Mouse (Mus musculus) liver, embryonic 16.5 days (tissue): Measurements from ENCODE around the gene Tmem33. TPM values are rescaled to one million over a fixed set of nuclear protein-coding genes. Genes with fewer than 3 reads are reported as not detected.

Source experiments
- ATAC-seq: fragments of 200-750 bp; cut with Nextera tagmentation; 2 replicates; pipeline ENCODE4 v1.8.0; 2017; ENCODE audit warnings: low read depth, mild to moderate bottlenecking, moderate number of reproducible peaks, moderate library complexity
- H3K27ac ChIP-seq: fragments of 300-500 bp; sonication (generic); 2 replicates; pipeline ENCODE4 v1.5.1; 2014; ENCODE audit warnings: mild to moderate bottlenecking, low read length
- H3K27me3 ChIP-seq: fragments of 300-500 bp; sonication (generic); 2 replicates; pipeline ENCODE4 v1.6.1; 2014; ENCODE audit warnings: low read depth, low read length, mixed read lengths; ENCODE audit not compliant: control insufficient read depth, insufficient read depth
- H3K36me3 ChIP-seq: fragments of 300-500 bp; sonication (generic); 2 replicates; pipeline ENCODE4 v1.6.1; 2014; ENCODE audit warnings: mild to moderate bottlenecking; ENCODE audit not compliant: control insufficient read depth, insufficient read depth
- H3K4me1 ChIP-seq: fragments of 300-500 bp; sonication (generic); 2 replicates; pipeline ENCODE4 v1.6.1; 2014; ENCODE audit warnings: low read depth, low read length, mixed read lengths; ENCODE audit not compliant: control insufficient read depth
- H3K4me2 ChIP-seq: fragments of 300-500 bp; sonication (generic); 2 replicates; pipeline ENCODE4 v1.6.1; 2014; ENCODE audit warnings: low read depth, low read length, mixed read lengths
- H3K4me3 ChIP-seq: fragments of 300-500 bp; sonication (generic); 2 replicates; pipeline ENCODE4 v1.5.1; 2014; ENCODE audit warnings: low read depth, mild to moderate bottlenecking, low read length
- H3K9ac ChIP-seq: fragments of 300-500 bp; sonication (generic); 2 replicates; pipeline ENCODE4 v1.6.1; 2014; ENCODE audit warnings: low read depth, low read length
- H3K9me3 ChIP-seq: fragments of 300-500 bp; sonication (generic); replicated peaks from 2 replicates; pipeline ENCODE4 v1.6.1; 2016; ENCODE audit warnings: low read length; ENCODE audit not compliant: control insufficient read depth
- WGBS: fragments of 180-500 bp; shearing (Covaris S2); extraction: QIAGEN DNeasy Blood & Tissue Kit; methylation state at CpG from one replicate; pipeline ENCODE4 v1.1.7; 2014; ENCODE audit not compliant: insufficient replicate concordance; 5-methylcytosine and 5-hydroxymethylcytosine counted together
- polyA plus RNA-seq: library from polyadenylated mRNA; unstranded; fragments of >200 nt; fragmentation: Nextera tagmentation; extraction: Ambion mirVana; gene quantifications from 2 replicates; pipeline ENCODE4 v1.2.1, GENCODE M21; 2015

Gene Tmem33
- polyA plus RNA-seq, 1 experiment from 2014 or later = 70.7 TPM

DNA sequence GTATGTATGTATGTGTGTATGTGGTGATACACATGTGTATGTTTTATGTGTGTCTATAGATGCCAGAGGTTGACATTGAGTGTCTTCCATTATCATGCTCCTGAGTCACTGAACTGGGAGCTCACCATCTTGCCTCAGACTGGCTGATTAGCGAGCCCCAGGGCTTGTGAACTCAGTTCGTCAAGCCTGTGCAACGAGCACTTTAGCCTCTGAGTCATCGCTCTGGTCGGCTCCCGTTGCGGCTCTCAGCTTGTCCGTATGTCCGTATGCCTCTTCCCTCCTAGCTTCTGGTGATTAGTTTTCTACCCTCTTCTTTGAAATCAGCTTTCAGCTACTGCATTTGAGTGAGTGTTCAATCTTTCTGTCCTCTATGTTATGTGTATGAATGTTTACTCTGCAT is 19.0 kb downstream of the Tmem33 start:
- Histone ChIP-seq H3K4me3 (no peak overlapping the region), H3K27ac (peak overlapping the region; percentile 87), H3K27me3 (no peaks in the 10 kb centered on the region), H3K4me1 (peaks cover 24% of the 10 kb centered on the region), H3K4me2 (peak overlapping the region; percentile 47), H3K9ac (peak overlapping the region; percentile 18; the same call in 1 of the 2 replicates), H3K9me3 (0 out of 2 replicates have a peak, but pooled peaks cover 2% of the 10 kb centered on the region), H3K36me3 (peaks cover 25% of the 10 kb centered on the region)
- ATAC-seq = 0 out of 2 replicates have a peak, but pooled peaks have one; percentile 14
- WGBS = 89% methylated on average over 9 of the region's 9 CpGs

DNA sequence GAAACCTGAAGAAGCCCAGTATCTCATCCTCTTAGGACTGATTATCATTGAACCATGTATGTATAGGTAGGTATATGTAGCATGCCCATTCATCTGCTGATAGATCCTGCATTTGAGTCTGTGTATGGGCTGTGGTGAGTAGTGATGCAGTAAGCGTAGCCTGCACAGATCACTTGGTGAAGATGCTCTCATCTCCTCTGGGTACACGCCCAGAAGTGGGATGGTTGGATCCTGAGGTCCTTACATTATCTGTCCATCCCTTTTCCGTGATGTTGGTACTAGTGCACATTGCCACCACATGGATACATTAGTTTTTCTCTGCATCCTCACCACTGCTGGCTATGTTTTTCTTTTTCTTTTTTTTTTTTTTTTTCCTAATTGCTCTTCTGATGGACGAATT is 19.5 kb downstream of the Tmem33 start:
- H3K9ac ChIP-seq = peak overlapping the region; percentile 18; the same call in 1 of the 2 replicates
- H3K4me1 ChIP-seq = peaks cover 24% of the 10 kb centered on the region
- H3K27ac ChIP-seq = peak overlapping the region; percentile 87
- H3K4me3 ChIP-seq = no peak overlapping the region
- H3K36me3 ChIP-seq = peaks cover 28% of the 10 kb centered on the region
- peak overlapping the region; percentile 47 for H3K4me2 ChIP-seq
- ATAC-seq = peak; percentile 81
- 59% methylated on average over 4 of the region's 4 CpGs for WGBS
- 0 out of 2 replicates have a peak, but pooled peaks cover 2% of the 10 kb centered on the region for H3K9me3 ChIP-seq
- H3K27me3 ChIP-seq = no peaks in the 10 kb centered on the region

DNA sequence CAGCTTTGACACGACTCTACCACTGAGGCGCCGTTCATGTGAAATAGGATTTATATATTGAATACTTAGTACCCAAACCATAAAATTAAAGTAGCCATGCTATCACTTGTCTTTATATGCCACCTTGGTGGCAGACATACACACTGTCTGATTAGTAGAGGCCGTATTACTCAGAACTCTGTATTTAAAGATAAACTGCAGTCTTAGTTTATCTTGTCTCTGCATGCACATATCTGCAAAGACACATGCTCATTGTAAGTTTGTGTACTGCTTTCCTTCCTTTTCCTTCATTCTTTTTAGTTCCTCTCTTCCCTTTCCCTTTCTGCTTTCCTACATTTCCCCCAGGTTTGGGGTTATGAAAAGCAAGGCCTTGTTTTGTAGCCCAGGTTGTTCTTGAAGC is 20.0 kb downstream of the Tmem33 start:
- H3K27me3 ChIP-seq = no peaks in the 10 kb centered on the region
- peak; percentile 97 for ATAC-seq
- H3K9me3 ChIP-seq = 0 out of 2 replicates have a peak, but pooled peaks cover 2% of the 10 kb centered on the region
- peaks cover 33% of the 10 kb centered on the region for H3K36me3 ChIP-seq
- H3K27ac ChIP-seq = peak overlapping the region; percentile 87
- peak overlapping the region; percentile 47 for H3K4me2 ChIP-seq
- no peak overlapping the region for H3K4me3 ChIP-seq
- 43% methylated on average over 4 of the region's 4 CpGs for WGBS
- peaks cover 24% of the 10 kb centered on the region for H3K4me1 ChIP-seq
- no peak overlapping the region for H3K9ac ChIP-seq

DNA sequence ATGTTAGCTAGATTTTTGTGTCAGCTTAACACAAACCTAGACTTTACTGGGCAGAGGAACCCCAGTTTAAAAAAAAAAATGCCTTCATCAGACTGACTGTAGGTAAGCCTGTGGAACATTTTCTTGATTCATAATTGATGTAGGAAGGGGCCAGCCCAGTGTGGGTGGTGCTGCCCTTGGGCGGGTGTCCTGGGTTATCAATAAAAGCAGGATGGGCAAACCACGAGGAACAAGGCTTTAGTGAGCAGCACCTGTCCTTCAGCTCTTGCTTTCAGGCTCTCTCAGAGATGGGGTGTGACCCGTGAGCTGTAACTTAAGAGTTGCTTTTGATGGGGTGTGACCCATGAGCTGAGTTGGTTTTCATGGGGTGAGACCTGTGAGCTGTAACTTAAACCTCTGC is 34.7 kb downstream of the Tmem33 start:
- H3K4me3 ChIP-seq = no peak overlapping the region
- peak; percentile 90 for ATAC-seq
- peak overlapping the region; percentile 38 for H3K4me2 ChIP-seq
- peak overlapping the region; percentile 21 for H3K27ac ChIP-seq
- peaks cover 25% of the 10 kb centered on the region for H3K4me1 ChIP-seq
- 17% methylated on average over 3 of the region's 3 CpGs for WGBS
- no peaks in the 10 kb centered on the region for H3K27me3 ChIP-seq
- peaks cover 3% of the 10 kb centered on the region for H3K36me3 ChIP-seq
- H3K9ac ChIP-seq = no peak overlapping the region
- no peaks in the 10 kb centered on the region for H3K9me3 ChIP-seq

DNA sequence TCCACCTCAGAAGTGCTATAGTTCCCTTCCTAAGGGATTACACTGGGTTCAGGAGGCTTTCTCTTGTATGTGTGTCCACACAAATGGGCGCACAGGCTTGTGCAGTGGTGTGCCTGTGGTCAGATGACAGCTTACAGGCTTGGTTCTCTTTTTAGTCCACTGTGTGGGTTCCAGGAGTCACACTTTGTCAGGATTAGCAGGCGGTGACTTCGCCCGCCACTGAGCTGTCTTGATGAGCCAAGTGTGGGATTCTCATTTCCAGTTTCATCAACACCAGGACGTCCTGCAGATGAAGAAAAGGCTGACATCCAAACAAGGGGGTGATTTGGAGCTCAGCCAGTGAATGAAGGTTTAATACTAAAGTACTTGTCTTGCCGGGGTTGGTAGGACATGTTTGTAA is 35.3 kb downstream of the Tmem33 start:
- H3K4me2 ChIP-seq = 0 out of 2 replicates have a peak overlapping the region, but pooled peaks have one; percentile 38
- H3K4me3 ChIP-seq = no peak overlapping the region
- H3K4me1 ChIP-seq = peaks cover 25% of the 10 kb centered on the region
- peak overlapping the region; percentile 21 for H3K27ac ChIP-seq
- H3K9ac ChIP-seq = no peak overlapping the region
- H3K9me3 ChIP-seq = no peaks in the 10 kb centered on the region
- no peak for ATAC-seq
- peaks cover 3% of the 10 kb centered on the region for H3K36me3 ChIP-seq
- H3K27me3 ChIP-seq = no peaks in the 10 kb centered on the region
- WGBS = 80% methylated on average over 6 of the region's 6 CpGs

DNA sequence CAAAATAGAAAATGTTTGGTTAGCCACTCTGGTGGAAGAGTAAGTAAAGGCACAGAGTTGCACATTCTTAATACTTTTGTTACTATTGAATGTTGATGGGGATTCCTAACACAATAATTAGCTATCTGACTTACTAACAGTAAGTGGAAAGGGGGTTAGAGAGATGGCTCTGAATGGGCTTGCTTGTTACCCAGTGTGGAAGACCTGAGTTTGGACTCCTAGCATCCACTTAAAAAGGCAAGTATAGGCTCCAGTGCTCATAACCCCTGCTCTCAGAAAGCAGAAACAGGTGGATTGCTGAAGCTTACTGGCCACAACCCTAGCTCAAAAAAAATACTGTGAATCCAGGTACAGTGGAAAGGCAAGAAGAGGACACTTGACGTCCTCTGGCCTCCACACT is 35.8 kb downstream of the Tmem33 start:
- no peak for ATAC-seq
- WGBS = 84% methylated on average over 1 of the region's 1 CpGs
- Histone ChIP-seq H3K9me3 (no peaks in the 10 kb centered on the region), H3K4me3 (no peak overlapping the region), H3K36me3 (peaks cover 3% of the 10 kb centered on the region), H3K4me1 (peaks cover 26% of the 10 kb centered on the region), H3K4me2 (no peak overlapping the region), H3K9ac (no peak overlapping the region), H3K27ac (no peak overlapping the region; the same call in none of the 2 replicates), H3K27me3 (no peaks in the 10 kb centered on the region)

DNA sequence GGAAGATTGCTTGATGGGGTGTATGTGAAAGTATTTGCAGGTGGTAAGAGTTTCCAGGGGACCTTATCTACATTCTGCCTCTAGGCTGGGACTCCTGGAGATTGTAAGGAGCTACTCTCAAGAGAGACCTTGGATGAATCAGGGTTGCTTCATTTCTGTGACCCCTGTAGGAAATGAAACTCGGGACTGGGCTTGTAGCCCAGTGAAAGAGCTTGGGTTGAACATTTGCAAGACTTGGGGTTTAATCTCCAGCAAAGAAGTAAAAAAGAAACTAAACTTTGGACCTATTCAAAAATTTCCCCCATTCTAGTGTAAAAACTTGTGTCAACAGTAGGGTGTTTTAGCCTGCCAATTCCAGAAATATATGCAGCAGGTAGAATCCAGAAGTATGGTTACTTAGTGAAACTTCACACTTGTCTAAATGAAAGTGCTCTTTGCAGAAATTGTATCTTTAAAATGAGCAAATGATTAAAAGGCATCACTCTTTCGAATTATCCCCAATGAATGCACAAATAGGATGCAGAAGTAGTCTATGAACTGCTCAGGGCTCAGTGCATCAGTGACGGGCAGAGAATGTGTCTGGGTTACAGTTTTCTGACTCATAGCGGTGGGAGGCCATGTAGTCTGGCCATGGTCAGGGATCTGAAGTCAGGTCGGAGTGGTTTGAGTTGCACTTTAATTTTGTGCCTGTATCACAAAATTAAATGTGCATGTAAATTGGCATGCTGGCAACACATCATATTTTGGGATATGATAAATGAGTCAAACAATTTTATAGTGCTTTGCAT is 36.9 kb downstream of the Tmem33 start:
- Histone ChIP-seq H3K27me3 (no peaks in the 10 kb centered on the region), H3K9me3 (no peaks in the 10 kb centered on the region), H3K36me3 (peaks cover 3% of the 10 kb centered on the region), H3K4me1 (peaks cover 27% of the 10 kb centered on the region), H3K4me3 (no peak overlapping the region), H3K27ac (peak overlapping the region; percentile 35; the same call in 1 of the 2 replicates), H3K9ac (no peak overlapping the region), H3K4me2 (no peak overlapping the region)
- WGBS = 69% methylated on average over 5 of the region's 5 CpGs
- no peak for ATAC-seq

DNA sequence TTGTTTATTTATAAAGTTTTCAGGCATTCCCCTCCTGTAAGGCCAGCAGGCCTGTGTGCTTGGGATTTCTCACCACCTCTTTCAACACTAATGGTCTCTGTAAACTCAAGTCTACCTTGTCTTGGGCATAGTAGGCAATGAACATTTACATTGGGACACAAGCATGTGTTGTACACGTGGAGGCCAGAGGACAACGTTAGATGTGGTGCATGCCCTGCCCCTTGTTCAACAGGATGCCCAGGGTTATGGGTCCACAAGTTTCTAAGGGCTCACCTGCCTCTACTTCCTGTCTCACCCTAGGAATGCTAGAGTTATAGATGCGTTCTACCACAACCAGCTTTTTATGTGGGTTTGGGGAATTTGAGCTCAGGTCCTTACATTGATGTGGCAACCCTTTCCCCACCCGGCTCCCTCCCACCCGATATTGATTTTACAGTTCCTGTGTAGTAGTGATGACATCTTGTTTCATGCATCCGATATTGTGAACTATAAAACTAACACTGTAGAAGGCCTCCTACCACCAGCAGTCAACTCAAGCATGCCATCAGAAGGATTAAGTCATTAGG is 39.6 kb downstream of the Tmem33 start:
- H3K9me3 ChIP-seq = no peaks in the 10 kb centered on the region
- H3K36me3 ChIP-seq = no peaks in the 10 kb centered on the region
- no peak overlapping the region for H3K4me3 ChIP-seq
- H3K9ac ChIP-seq = no peak overlapping the region
- H3K4me2 ChIP-seq = no peak overlapping the region
- peaks cover 22% of the 10 kb centered on the region for H3K4me1 ChIP-seq
- WGBS = 73% methylated on average over 6 of the region's 6 CpGs
- H3K27me3 ChIP-seq = no peaks in the 10 kb centered on the region
- peak; percentile 3; the same call in 1 of the 2 replicates for ATAC-seq
- H3K27ac ChIP-seq = no peak overlapping the region
